Comparison of ENCODE assay signal across 8 mouse cellular contexts in the genomic region with DNA sequence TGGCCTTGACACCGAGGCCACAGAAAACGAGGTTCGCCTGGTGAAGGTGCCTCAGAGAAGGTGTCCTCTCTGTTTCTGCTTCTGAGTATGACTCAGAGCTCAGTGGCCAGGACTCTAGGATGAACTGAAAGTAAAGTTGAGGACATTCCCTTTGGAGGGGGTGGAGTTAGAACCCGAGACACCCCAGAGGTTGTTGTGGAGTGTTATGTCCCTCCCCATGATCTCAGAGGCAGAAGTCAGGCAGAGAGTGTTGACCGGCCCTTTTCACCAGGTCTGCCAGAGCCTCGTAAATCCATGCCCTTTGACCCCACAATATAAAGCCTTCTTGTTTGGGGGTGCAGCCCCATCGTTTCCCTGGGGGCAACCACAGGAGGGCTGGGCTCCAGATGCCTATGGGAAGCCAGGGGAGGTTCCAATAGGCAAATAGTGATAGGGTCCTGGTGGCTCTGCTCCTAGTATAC. TPM values are rescaled to one million over a fixed set of nuclear protein-coding genes. Genes with fewer than 3 reads are reported as not detected.
A peak's percentile ranks its signal among the peaks of the same experiment; 100 is the strongest.
DNase-seq lines count a peak whose midpoint lies in the region; ATAC-seq lines count a peak whose summit lies in the region.

No protein-coding gene starts in this region.

- no peak for ATAC-seq in lung, embryonic 15.5 days (ENCODE audit: borderline replicate concordance, extremely low read depth, low FRiP score, low TSS enrichment)
- no peak for ATAC-seq in forebrain, embryonic 12.5 days (ENCODE audit: low FRiP score)
- no peak for ATAC-seq in limb, embryonic 15.5 days (ENCODE audit: insufficient number of reproducible peaks, low FRiP score, low TSS enrichment, low read depth)
- ATAC-seq in stomach, embryonic 14.5 days (ENCODE audit: insufficient number of reproducible peaks, insufficient read depth, low FRiP score, low read depth) = no peak

- H3K36me3 ChIP-seq in lung, embryonic 15.5 days = no peaks in the 10 kb centered on the region
- no peaks in the 10 kb centered on the region for H3K36me3 ChIP-seq in forebrain, embryonic 12.5 days (replicated peaks)
- no peaks in the 10 kb centered on the region for H3K36me3 ChIP-seq in limb, embryonic 15.5 days
- H3K36me3 ChIP-seq in stomach, embryonic 14.5 days (ENCODE audit: control insufficient read depth, insufficient read depth, low read length) = no peaks in the 10 kb centered on the region

- H3K4me2 ChIP-seq in lung, embryonic 15.5 days = peak overlapping the region; percentile 22; the same call in 1 of the 2 replicates
- H3K4me2 ChIP-seq in forebrain, embryonic 12.5 days = peak overlapping the region; percentile 22
- H3K4me2 ChIP-seq in limb, embryonic 15.5 days = no peak overlapping the region; the same call in 1 of the 2 replicates
- peak overlapping the region; percentile 27 for H3K4me2 ChIP-seq in stomach, embryonic 14.5 days (replicated peaks; ENCODE audit: low read depth, low read length)

- no peak overlapping the region for H3K9ac ChIP-seq in lung, embryonic 15.5 days
- 0 out of 2 replicates have a peak overlapping the region, but pooled peaks have one; percentile 17 for H3K9ac ChIP-seq in forebrain, embryonic 12.5 days
- no peak overlapping the region for H3K9ac ChIP-seq in limb, embryonic 15.5 days
- H3K9ac ChIP-seq in stomach, embryonic 14.5 days (replicated peaks; ENCODE audit: low read depth, low read length) = no peak overlapping the region

- H3K9me3 ChIP-seq in lung, embryonic 15.5 days = no peaks in the 10 kb centered on the region
- no peaks in the 10 kb centered on the region for H3K9me3 ChIP-seq in forebrain, embryonic 12.5 days
- H3K9me3 ChIP-seq in limb, embryonic 15.5 days = no peaks in the 10 kb centered on the region
- no peaks in the 10 kb centered on the region for H3K9me3 ChIP-seq in stomach, embryonic 14.5 days (ENCODE audit: control insufficient read depth, low read depth, low read length)

- peak overlapping the region; percentile 80 for H3K27ac ChIP-seq in lung, embryonic 15.5 days
- H3K27ac ChIP-seq in forebrain, embryonic 12.5 days = peak overlapping the region; percentile 79; the same call in 1 of the 2 replicates
- H3K27ac ChIP-seq in limb, embryonic 15.5 days = peak overlapping the region; percentile 62
- H3K27ac ChIP-seq in stomach, embryonic 14.5 days (ENCODE audit: low read length) = peak overlapping the region; percentile 67; the same call in 1 of the 2 replicates

- WGBS in lung, embryonic 15.5 days = 30% methylated on average over 7 of the region's 7 CpGs
- WGBS in forebrain, embryonic 12.5 days = 30% methylated on average over 7 of the region's 7 CpGs
- 26% methylated on average over 7 of the region's 7 CpGs for WGBS in limb, embryonic 15.5 days
- 34% methylated on average over 7 of the region's 7 CpGs for WGBS in stomach, embryonic 14.5 days

- H3K4me1 ChIP-seq in lung, embryonic 15.5 days = peaks cover 97% of the 10 kb centered on the region
- peaks cover 99% of the 10 kb centered on the region for H3K4me1 ChIP-seq in forebrain, embryonic 12.5 days
- H3K4me1 ChIP-seq in limb, embryonic 15.5 days = peaks cover 93% of the 10 kb centered on the region
- peaks cover 58% of the 10 kb centered on the region for H3K4me1 ChIP-seq in stomach, embryonic 14.5 days (ENCODE audit: control insufficient read depth, insufficient read depth, low read length)

- DNase-seq in lung, postnatal 4 days = no peak
- DNase-seq in cerebellum, postnatal 10 days = no peak
- no peak for DNase-seq in cerebellum, adult 11-12 months
- DNase-seq in right cerebral cortex, postnatal 4 days = no peak

- peaks cover 8% of the 10 kb centered on the region; the same call in 1 of the 2 replicates for H3K27me3 ChIP-seq in lung, embryonic 15.5 days
- H3K27me3 ChIP-seq in forebrain, embryonic 12.5 days = peaks cover 13% of the 10 kb centered on the region; the same call in 1 of the 2 replicates
- H3K27me3 ChIP-seq in limb, embryonic 15.5 days = no peaks in the 10 kb centered on the region
- H3K27me3 ChIP-seq in stomach, embryonic 14.5 days (ENCODE audit: control insufficient read depth, insufficient read depth, low read length) = no peaks in the 10 kb centered on the region

- H3K4me3 ChIP-seq in lung, embryonic 15.5 days = no peak overlapping the region
- H3K4me3 ChIP-seq in forebrain, embryonic 12.5 days (replicated peaks) = no peak overlapping the region; the same call in 1 of the 2 replicates
- no peak overlapping the region for H3K4me3 ChIP-seq in limb, embryonic 15.5 days
- H3K4me3 ChIP-seq in stomach, embryonic 14.5 days (ENCODE audit: low read depth, low read length) = no peak overlapping the region

RNA-seq across cellular contexts. Expression of a gene that starts 5.9 kb away (rescaled TPM):
- polyA plus RNA-seq in lung, embryonic 15.5 days (2015; fragmentation: Nextera tagmentation; extraction: Ambion mirVana) = 3.5 and 4.1 TPM in 2 replicates
- 45.7 and 47.7 TPM in 2 replicates for polyA plus RNA-seq in forebrain, embryonic 12.5 days (2016; fragmentation: Nextera tagmentation; extraction: Ambion mirVana)
- 2.1 and 2.6 TPM in 2 replicates for polyA plus RNA-seq in limb, embryonic 15.5 days (2015; fragmentation: Nextera tagmentation; extraction: Ambion mirVana)
- 3.2 and 4.4 TPM in 2 replicates for polyA plus RNA-seq in stomach, embryonic 14.5 days (2014; fragmentation: Nextera tagmentation; extraction: Ambion mirVana)
